Comparison of ENCODE assay signal across 8 mouse cellular contexts in genomic region chr13:98890871-98891219, GRCm38 (mm10). TPM values are rescaled to one million over a fixed set of nuclear protein-coding genes. Genes with fewer than 3 reads are reported as not detected.
A peak's percentile ranks its signal among the peaks of the same experiment; 100 is the strongest.
DNase-seq lines count a peak whose midpoint lies in the region; ATAC-seq lines count a peak whose summit lies in the region.

No protein-coding gene starts in this region.

- peak overlapping the region; percentile 90 for H3K9ac ChIP-seq in embryonic facial prominence, embryonic 14.5 days (ENCODE audit: low read depth, low read length)
- H3K9ac ChIP-seq in kidney, embryonic 14.5 days (ENCODE audit: low read depth, low read length) = peak overlapping the region; percentile 90
- H3K9ac ChIP-seq in limb, embryonic 15.5 days = peak overlapping the region; percentile 83

- no peaks in the 10 kb centered on the region for H3K27me3 ChIP-seq in embryonic facial prominence, embryonic 14.5 days (replicated peaks; ENCODE audit: control insufficient read depth, insufficient read depth, low read length)
- H3K27me3 ChIP-seq in kidney, embryonic 14.5 days (ENCODE audit: control insufficient read depth, insufficient read depth, low read length) = no peaks in the 10 kb centered on the region
- H3K27me3 ChIP-seq in limb, embryonic 15.5 days = no peaks in the 10 kb centered on the region

- H3K4me1 ChIP-seq in embryonic facial prominence, embryonic 14.5 days (ENCODE audit: control insufficient read depth, insufficient read depth, low read length) = peaks cover 20% of the 10 kb centered on the region
- H3K4me1 ChIP-seq in kidney, embryonic 14.5 days (ENCODE audit: control insufficient read depth, insufficient read depth, low read length) = peaks cover 17% of the 10 kb centered on the region
- H3K4me1 ChIP-seq in limb, embryonic 15.5 days = peaks cover 19% of the 10 kb centered on the region

- H3K9me3 ChIP-seq in embryonic facial prominence, embryonic 14.5 days (ENCODE audit: control insufficient read depth, low read length) = no peaks in the 10 kb centered on the region
- no peaks in the 10 kb centered on the region for H3K9me3 ChIP-seq in kidney, embryonic 14.5 days (ENCODE audit: control insufficient read depth, low read length)
- H3K9me3 ChIP-seq in limb, embryonic 15.5 days = no peaks in the 10 kb centered on the region

- peak; percentile 91 for DNase-seq in 3T3-L1 (ENCODE audit: low read depth, low spot score)
- peak; percentile 46 to 75 for DNase-seq in adrenal gland, postnatal 4 days (ENCODE audit: low spot score in 2 of 2)
- peak; percentile 96 for DNase-seq in embryonic facial prominence, embryonic 14.5 days (ENCODE audit: low spot score)
- DNase-seq in heart, adult 9 months (ENCODE audit: low spot score in 2 of 2) = peak; percentile 80 to 83
- DNase-seq in monocyte, adult 2 months (ENCODE audit: low read depth in 1 of 2, low spot score in 2 of 2) = peak; percentile 59 to 61
- peak; percentile 80 for DNase-seq in spleen, postnatal 36 days (ENCODE audit: low spot score in 2 of 2)

- peak overlapping the region; percentile 97 for H3K27ac ChIP-seq in embryonic facial prominence, embryonic 14.5 days (replicated peaks; ENCODE audit: low read depth, low read length)
- H3K27ac ChIP-seq in kidney, embryonic 14.5 days (ENCODE audit: low read depth, low read length) = peak overlapping the region; percentile 97
- peak overlapping the region; percentile 98 for H3K27ac ChIP-seq in limb, embryonic 15.5 days

- peak overlapping the region; percentile 85 for H3K4me2 ChIP-seq in embryonic facial prominence, embryonic 14.5 days (ENCODE audit: low read depth, low read length)
- peak overlapping the region; percentile 81 for H3K4me2 ChIP-seq in kidney, embryonic 14.5 days (replicated peaks; ENCODE audit: low read depth, low read length)
- peak overlapping the region; percentile 75 for H3K4me2 ChIP-seq in limb, embryonic 15.5 days

- peaks cover 26% of the 10 kb centered on the region for H3K36me3 ChIP-seq in embryonic facial prominence, embryonic 14.5 days (ENCODE audit: control insufficient read depth, insufficient read depth, low read length)
- H3K36me3 ChIP-seq in kidney, embryonic 14.5 days (ENCODE audit: control insufficient read depth, insufficient read depth, low read length) = peaks cover 28% of the 10 kb centered on the region
- H3K36me3 ChIP-seq in limb, embryonic 15.5 days = peaks cover 18% of the 10 kb centered on the region

- 0% methylated on average over 23 of the region's 32 CpGs for WGBS in embryonic facial prominence, embryonic 14.5 days
- WGBS in kidney, embryonic 14.5 days = under 1% methylated on average over 29 of the region's 32 CpGs
- under 1% methylated on average over 32 of the region's 32 CpGs for WGBS in limb, embryonic 15.5 days

- peak; percentile 93 for ATAC-seq in embryonic facial prominence, embryonic 14.5 days (ENCODE audit: low read depth)
- peak; percentile 93 for ATAC-seq in kidney, embryonic 14.5 days (ENCODE audit: low FRiP score, low TSS enrichment)
- peak; percentile 88 for ATAC-seq in limb, embryonic 15.5 days (ENCODE audit: insufficient number of reproducible peaks, low FRiP score, low TSS enrichment, low read depth)

- H3K4me3 ChIP-seq in embryonic facial prominence, embryonic 14.5 days (ENCODE audit: low read depth, low read length) = peak overlapping the region; percentile 84
- H3K4me3 ChIP-seq in kidney, embryonic 14.5 days (ENCODE audit: low read length) = peak overlapping the region; percentile 80
- peak overlapping the region; percentile 67 for H3K4me3 ChIP-seq in limb, embryonic 15.5 days

RNA-seq across cellular contexts. Expression of gene Tnpo1, which starts 35.3 kb away (rescaled TPM):
- total RNA-seq in adrenal gland, postnatal 4 days (2021) = 100 to 1,000 TPM; 142 to 151 TPM
- polyA plus RNA-seq in embryonic facial prominence, embryonic 14.5 days (2014; fragmentation: Nextera tagmentation; extraction: Ambion mirVana) = 40.3 and 42.3 TPM in 2 replicates
- 68.3 and 76.8 TPM in 2 replicates for polyA plus RNA-seq in kidney, embryonic 14.5 days (2014; fragmentation: Nextera tagmentation; extraction: Ambion mirVana)
- 47.8 and 55.3 TPM in 2 replicates for polyA plus RNA-seq in limb, embryonic 15.5 days (2015; fragmentation: Nextera tagmentation; extraction: Ambion mirVana)

Comparison
In these comparisons a context has a peak if more than half of its experiments do, and no peak if none do; other contexts are left out.
1. Peak in every context shown above with its lines: DNase-seq, ATAC-seq, H3K4me3 ChIP-seq and H3K27ac ChIP-seq.